Mouse (Mus musculus) left cerebral cortex, adult 11 months (tissue): Measurements from ENCODE around the gene Castor1.

Experiments used
- DNase-seq: peaks from one replicate; pipeline ENCODE4 v3.0.0; 2022; ENCODE audit warnings: low spot score

Gene Castor1

GRCm38 (mm10) chr11:4235052-4235655 lies 17.1 kb downstream of the Castor1 start:
- no peak for DNase-seq

- no peak for DNase-seq
Observed at GRCm38 (mm10) chr11:4235665-4236545, 17.9 kb downstream of the Castor1 start, which contains the start of gene Osm. Gene Osm, plus strand, starts transcription at chr11:4236420.

- DNase-seq = no peak
Observed at GRCm38 (mm10) chr11:4236546-4237067, 18.6 kb downstream of the Castor1 start.

- DNase-seq = no peak
Observed at GRCm38 (mm10) chr11:4237389-4237912, 19.4 kb downstream of the Castor1 start.

GRCm38 (mm10) chr11:4238167-4238566 lies 20.1 kb downstream of the Castor1 start:
- no peak for DNase-seq

- DNase-seq = no peak
Observed at GRCm38 (mm10) chr11:4239691-4240090, 21.7 kb downstream of the Castor1 start.

GRCm38 (mm10) chr11:4240151-4240550 lies 22.1 kb downstream of the Castor1 start:
- no peak for DNase-seq

- DNase-seq = no peak
Observed at GRCm38 (mm10) chr11:4241180-4241579, 23.2 kb downstream of the Castor1 start.

- DNase-seq = no peak
Observed at GRCm38 (mm10) chr11:4246126-4246525, 28.1 kb downstream of the Castor1 start.

GRCm38 (mm10) chr11:4246623-4247022 lies 28.6 kb downstream of the Castor1 start:
- no peak for DNase-seq

- DNase-seq = no peak
Observed at GRCm38 (mm10) chr11:4247201-4247959, 29.4 kb downstream of the Castor1 start.

- no peak for DNase-seq
Observed at GRCm38 (mm10) chr11:4249151-4249550, 31.1 kb downstream of the Castor1 start.

GRCm38 (mm10) chr11:4250290-4250689 lies 32.3 kb downstream of the Castor1 start:
- DNase-seq = no peak

- no peak for DNase-seq
Observed at GRCm38 (mm10) chr11:4251376-4251775, 33.4 kb downstream of the Castor1 start.

- DNase-seq = no peak
Observed at GRCm38 (mm10) chr11:4252886-4253285, 34.9 kb downstream of the Castor1 start.

GRCm38 (mm10) chr11:4256846-4257607 lies 39.0 kb downstream of the Castor1 start, which contains the start of gene Lif:
Gene Lif, plus strand, starts transcription at chr11:4257557.
- DNase-seq = no peak

- no peak for DNase-seq
Observed at GRCm38 (mm10) chr11:4257756-4258155, 39.7 kb downstream of the Castor1 start.

- peak; percentile 51 for DNase-seq
Observed at GRCm38 (mm10) chr11:4258657-4259082, 40.6 kb downstream of the Castor1 start.

- no peak for DNase-seq
Observed at GRCm38 (mm10) chr11:4260463-4261187, 42.6 kb downstream of the Castor1 start.

- DNase-seq = no peak
Observed at GRCm38 (mm10) chr11:4261188-4261494, 43.1 kb downstream of the Castor1 start.

- DNase-seq = no peak
Observed at GRCm38 (mm10) chr11:4261969-4262368, 43.9 kb downstream of the Castor1 start.
